Mouse (Mus musculus) erythroblast, embryonic 14.5 days (primary cell): Measurements from ENCODE around the gene Mpdu1.

Source experiments
- GATA1 ChIP-seq: IDR thresholded peaks from 2 replicates; pipeline ENCODE4 v1.6.1; 2012; ENCODE audit warnings: low read length, inconsistent platforms, mixed read lengths
- TAL1 ChIP-seq: IDR thresholded peaks from 3 replicates; pipeline ENCODE4 v1.6.1; 2012; ENCODE audit warnings: low read length, inconsistent platforms, mixed read lengths

- TF ChIP-seq GATA1 (no peak), TAL1 (no peak)
Measured at GRCm38 (mm10) chr11:69681314-69682208, 19.1 kb upstream of the Mpdu1 start, which contains the start of gene Senp3.
